Mouse (Mus musculus) kidney, postnatal 0 days (tissue): ENCODE data around the gene Mocs3. TPM values are rescaled to one million over a fixed set of nuclear protein-coding genes. Genes with fewer than 3 reads are reported as not detected.

Experiments used
- ATAC-seq: fragments of 200-750 bp; cut with Nextera tagmentation; replicated peaks from 2 replicates; pipeline ENCODE4 v1.8.0; 2017; ENCODE audit warnings: low read depth, moderate number of reproducible peaks, moderate TSS enrichment, moderate library complexity; ENCODE audit not compliant: low FRiP score
- DNase-seq: peaks from one replicate; pipeline ENCODE4 v3.0.0-alpha.2; 2016; ENCODE audit warnings: low spot score
- H3K27ac ChIP-seq: fragments of 300-500 bp; sonication (generic); 2 replicates; pipeline ENCODE4 v1.5.1; 2014; ENCODE audit warnings: mild to moderate bottlenecking
- H3K27me3 ChIP-seq: fragments of 300-500 bp; sonication (generic); 2 replicates; pipeline ENCODE4 v1.6.1; 2014; ENCODE audit warnings: low read length, mixed read lengths; ENCODE audit not compliant: insufficient read depth
- H3K36me3 ChIP-seq: fragments of 300-500 bp; sonication (generic); 2 replicates; pipeline ENCODE4 v1.6.1; 2014; ENCODE audit warnings: low read length, mixed read lengths; ENCODE audit not compliant: insufficient read depth
- H3K4me1 ChIP-seq: fragments of 300-500 bp; sonication (generic); replicated peaks from 2 replicates; pipeline ENCODE4 v1.6.1; 2014; ENCODE audit warnings: antibody characterized with exemption, low read length, mixed read lengths; ENCODE audit not compliant: insufficient read depth
- H3K4me2 ChIP-seq: fragments of 300-500 bp; sonication (generic); 2 replicates; pipeline ENCODE4 v1.6.1; 2014; ENCODE audit warnings: mild to moderate bottlenecking, low read length, moderate library complexity, mixed read lengths
- H3K4me3 ChIP-seq: fragments of 300-500 bp; sonication (generic); replicated peaks from 2 replicates; pipeline ENCODE4 v1.5.1; 2014; ENCODE audit warnings: low read depth, low read length
- H3K9ac ChIP-seq: fragments of 300-500 bp; sonication (generic); 2 replicates; pipeline ENCODE4 v1.6.1; 2014; ENCODE audit warnings: low read depth, low read length
- H3K9me3 ChIP-seq: fragments of 300-500 bp; sonication (generic); replicated peaks from 2 replicates; pipeline ENCODE4 v1.6.1; 2016; ENCODE audit warnings: low read length, inconsistent platforms, mixed read lengths
- CTCF ChIP-seq: IDR thresholded peaks from 2 replicates; pipeline ENCODE4 v1.5.1; 2016; ENCODE audit warnings: antibody characterized with exemption, low read depth, mild to moderate bottlenecking, moderate library complexity
- WGBS: fragments of 180-500 bp; shearing (Covaris S2); extraction: QIAGEN DNeasy Blood & Tissue Kit; methylation state at CpG from one replicate; pipeline ENCODE4 v1.1.7; 2014; 5-methylcytosine and 5-hydroxymethylcytosine counted together
- polyA plus RNA-seq: library from polyadenylated mRNA; unstranded; fragments of >200 nt; fragmentation: Nextera tagmentation; extraction: Ambion mirVana; gene quantifications from 2 replicates; pipeline ENCODE4 v1.2.1, GENCODE M21; 2015

The Mocs3 gene
- polyA plus RNA-seq, 1 experiment from 2014 or later: 9.3 TPM

- TF ChIP-seq CTCF: no peak
- H3K4me1 ChIP-seq: peaks cover 7% of the 10 kb centered on the region; the same call in 1 of the 2 replicates
- H3K9ac ChIP-seq: no peak overlapping the region
- ATAC-seq (no peak), DNase-seq (no peak)
- peak overlapping the region; percentile 99 for H3K27ac ChIP-seq
- H3K9me3 ChIP-seq: no peaks in the 10 kb centered on the region
- no peaks in the 10 kb centered on the region for H3K27me3 ChIP-seq
- no peak overlapping the region for H3K4me2 ChIP-seq
- no peak overlapping the region for H3K4me3 ChIP-seq
- peaks cover 21% of the 10 kb centered on the region for H3K36me3 ChIP-seq
- WGBS: 95% methylated on average over 3 of the region's 3 CpGs
Measured at GRCm38 (mm10) chr2:168207883-168208282, 22.5 kb upstream of the Mocs3 start.

GRCm38 (mm10) chr2:168213788-168214397 is 16.5 kb upstream of the Mocs3 start:
- H3K4me2 ChIP-seq: no peak overlapping the region
- no peaks in the 10 kb centered on the region for H3K4me1 ChIP-seq
- no peak for DNase-seq
- no peaks in the 10 kb centered on the region for H3K9me3 ChIP-seq
- peaks cover 49% of the 10 kb centered on the region for H3K36me3 ChIP-seq
- H3K4me3 ChIP-seq: no peak overlapping the region
- 49% methylated on average over 5 of the region's 5 CpGs for WGBS
- H3K9ac ChIP-seq: no peak overlapping the region
- peak; percentile 54; the same call in 1 of the 2 replicates for TF ChIP-seq CTCF
- ATAC-seq: no peak; the same call in 1 of the 2 replicates
- no peak overlapping the region for H3K27ac ChIP-seq
- H3K27me3 ChIP-seq: no peaks in the 10 kb centered on the region

DNA sequence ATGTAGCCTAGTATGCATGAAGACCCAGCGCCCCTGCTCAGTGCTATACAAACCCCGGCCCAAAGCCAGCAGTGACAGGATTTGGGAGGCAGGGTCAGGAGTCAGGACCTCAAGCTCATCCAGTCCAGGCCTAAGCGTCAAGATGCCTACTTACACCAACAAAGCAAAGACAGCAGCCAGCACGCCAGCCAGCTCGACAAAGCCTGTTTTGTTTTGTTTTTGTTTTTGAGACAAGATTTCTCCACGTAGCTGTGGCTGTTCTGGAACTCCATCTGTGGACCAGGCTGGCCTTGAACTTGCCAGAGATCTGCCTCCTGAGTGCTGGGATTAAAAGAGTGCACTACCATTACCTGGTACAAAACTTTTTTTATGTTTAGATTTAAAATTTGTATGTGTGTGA is 7.1 kb upstream of the Mocs3 start:
- Histone ChIP-seq H3K36me3 (peaks cover 40% of the 10 kb centered on the region), H3K27ac (no peak overlapping the region), H3K9ac (no peak overlapping the region), H3K4me2 (no peak overlapping the region), H3K4me3 (no peak overlapping the region), H3K4me1 (no peaks in the 10 kb centered on the region), H3K9me3 (no peaks in the 10 kb centered on the region), H3K27me3 (no peaks in the 10 kb centered on the region)
- DNase-seq: no peak
- no peak for ATAC-seq
- TF ChIP-seq CTCF: no peak
- 86% methylated on average over 6 of the region's 6 CpGs for WGBS

DNA sequence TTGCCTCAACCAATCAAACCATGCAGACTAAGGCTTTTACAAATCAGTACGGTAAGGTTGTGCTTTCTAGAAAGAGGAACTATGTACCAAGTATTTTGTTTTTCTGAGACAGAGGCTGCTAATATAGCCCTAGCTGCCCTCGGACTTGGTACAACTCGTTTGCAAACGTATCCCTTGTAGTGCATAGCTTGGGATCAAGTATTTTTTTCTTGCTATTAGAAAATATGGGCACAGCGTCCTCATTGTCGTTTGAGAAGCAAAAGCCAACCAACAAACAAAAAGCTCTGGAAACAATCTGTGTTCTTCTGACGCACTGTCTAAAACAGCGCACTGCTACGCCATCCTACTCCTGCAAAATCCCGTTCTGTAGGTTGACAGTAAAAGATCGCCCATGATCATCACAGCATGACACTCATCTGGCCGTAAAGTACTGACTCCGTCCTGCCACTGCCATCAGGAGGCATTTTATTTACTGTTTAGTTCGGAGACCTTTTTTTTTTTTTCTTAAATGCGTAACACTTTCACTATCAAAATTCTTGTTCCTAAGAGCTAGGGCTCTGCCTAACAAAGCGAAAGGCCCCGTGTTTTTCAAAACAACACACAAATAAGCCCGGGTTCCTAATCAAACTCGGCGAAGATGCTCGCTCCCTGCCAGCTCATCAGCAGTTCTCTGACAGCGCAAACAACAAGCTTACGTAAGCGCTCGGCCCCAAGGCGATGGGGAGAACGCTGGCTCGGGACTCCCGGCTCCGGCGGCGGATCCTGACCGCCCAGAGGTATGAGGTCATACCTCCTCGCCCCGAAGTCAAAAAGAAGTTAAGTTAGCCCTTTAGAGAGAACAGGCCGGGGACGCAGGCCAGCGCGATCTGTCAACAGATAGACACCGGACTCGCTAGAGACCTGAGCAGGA is 1.1 kb upstream of the Mocs3 start:
- peak overlapping the region; percentile 91 for H3K4me2 ChIP-seq
- H3K9ac ChIP-seq: peak overlapping the region; percentile 96
- peaks cover 19% of the 10 kb centered on the region for H3K4me1 ChIP-seq
- H3K27ac ChIP-seq: peak overlapping the region; percentile 92
- peaks cover 18% of the 10 kb centered on the region for H3K36me3 ChIP-seq
- TF ChIP-seq CTCF: no peak
- peak overlapping the region; percentile 93 for H3K4me3 ChIP-seq
- no peak for DNase-seq
- ATAC-seq: no peak
- no peaks in the 10 kb centered on the region for H3K9me3 ChIP-seq
- H3K27me3 ChIP-seq: no peaks in the 10 kb centered on the region
- WGBS: 18% methylated on average over 41 of the region's 41 CpGs

DNA sequence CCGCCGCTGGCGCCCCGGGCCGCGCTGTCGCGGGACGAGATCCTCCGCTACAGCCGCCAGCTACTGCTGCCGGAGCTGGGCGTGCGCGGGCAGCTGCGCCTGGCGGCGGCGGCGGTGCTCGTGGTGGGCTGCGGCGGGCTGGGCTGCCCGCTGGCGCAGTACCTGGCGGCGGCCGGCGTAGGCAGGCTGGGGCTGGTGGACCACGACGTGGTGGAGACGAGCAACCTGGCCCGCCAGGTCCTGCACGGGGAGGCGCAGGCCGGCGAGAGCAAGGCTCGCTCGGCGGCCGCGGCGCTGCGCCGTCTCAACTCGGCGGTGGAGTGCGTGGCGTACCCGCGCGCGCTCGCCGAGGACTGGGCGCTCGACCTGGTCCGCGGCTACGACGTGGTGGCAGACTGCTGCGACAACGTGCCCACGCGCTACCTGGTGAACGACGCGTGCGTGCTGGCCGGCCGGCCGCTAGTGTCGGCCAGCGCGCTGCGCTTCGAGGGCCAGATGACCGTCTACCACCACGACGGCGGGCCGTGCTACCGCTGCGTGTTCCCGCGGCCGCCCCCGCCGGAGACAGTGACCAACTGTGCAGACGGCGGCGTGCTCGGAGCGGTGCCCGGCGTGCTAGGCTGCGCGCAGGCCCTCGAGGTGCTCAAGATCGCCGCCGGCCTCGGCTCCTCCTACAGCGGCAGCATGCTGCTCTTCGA is 500 bp downstream of the Mocs3 start:
- Histone ChIP-seq H3K9ac (peak overlapping the region; percentile 96), H3K4me3 (peak overlapping the region; percentile 93), H3K27ac (peak overlapping the region; percentile 92), H3K4me2 (peak overlapping the region; percentile 91), H3K27me3 (no peaks in the 10 kb centered on the region), H3K4me1 (peaks cover 19% of the 10 kb centered on the region), H3K36me3 (peaks cover 4% of the 10 kb centered on the region; the same call in 1 of the 2 replicates), H3K9me3 (no peaks in the 10 kb centered on the region)
- ATAC-seq (peak; percentile 64), DNase-seq (no peak)
- no peak for TF ChIP-seq CTCF
- WGBS: 4% methylated on average over 98 of the region's 105 CpGs

DNA sequence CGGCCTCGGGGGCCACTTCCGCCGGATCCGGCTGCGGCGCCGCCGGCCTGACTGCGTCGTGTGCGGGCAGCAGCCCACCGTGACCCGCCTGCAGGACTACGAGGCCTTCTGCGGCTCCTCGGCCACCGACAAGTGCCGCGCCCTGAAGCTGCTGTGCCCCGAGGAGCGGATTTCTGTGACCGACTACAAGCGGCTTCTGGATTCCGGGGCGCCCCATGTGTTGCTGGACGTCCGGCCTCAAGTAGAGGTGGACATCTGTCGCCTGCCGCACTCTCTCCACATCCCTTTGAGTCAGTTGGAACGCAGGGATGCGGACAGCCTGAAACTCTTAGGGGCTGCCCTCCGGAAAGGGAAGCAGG is 1.0 kb downstream of the Mocs3 start:
- 64% methylated on average over 33 of the region's 33 CpGs for WGBS
- no peaks in the 10 kb centered on the region for H3K27me3 ChIP-seq
- ATAC-seq (no peak), DNase-seq (no peak)
- peak overlapping the region; percentile 96 for H3K9ac ChIP-seq
- no peak overlapping the region for H3K27ac ChIP-seq
- H3K36me3 ChIP-seq: peaks cover 4% of the 10 kb centered on the region; the same call in 1 of the 2 replicates
- TF ChIP-seq CTCF: no peak
- H3K4me1 ChIP-seq: peaks cover 19% of the 10 kb centered on the region
- H3K4me2 ChIP-seq: peak overlapping the region; percentile 91
- H3K4me3 ChIP-seq: peak overlapping the region; percentile 93
- no peaks in the 10 kb centered on the region for H3K9me3 ChIP-seq
